Comparison of ENCODE assay signal across 15 mouse cellular contexts in the genomic region with DNA sequence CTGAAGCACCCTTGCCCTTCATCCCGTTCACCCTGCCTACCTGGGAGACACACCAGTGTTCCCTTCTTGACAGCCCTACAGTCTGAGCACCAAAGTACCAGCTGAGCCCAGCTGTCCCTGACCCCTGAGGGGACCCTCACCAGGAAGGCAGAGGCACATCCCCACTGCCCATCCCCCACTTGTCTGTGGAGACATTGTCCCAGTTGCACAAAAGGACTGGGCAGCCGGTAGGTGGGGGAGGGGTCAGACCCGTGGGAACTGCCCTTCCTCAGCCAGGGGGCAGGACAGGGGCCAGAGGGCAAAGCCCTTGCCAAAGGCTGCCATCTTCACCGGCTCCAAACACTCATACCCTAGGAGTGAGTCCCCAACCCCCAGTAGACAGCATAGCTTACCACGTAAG. TPM values are rescaled to one million over a fixed set of nuclear protein-coding genes. Genes with fewer than 3 reads are reported as not detected.
DNase-seq lines count a peak whose midpoint lies in the region; ATAC-seq lines count a peak whose summit lies in the region.
"Had no signal": no experiment of that assay in that cellular context is flagged by ENCODE, and none has a peak within 500 bp of the region (broad histone marks: within the 10 kb centered on the region; RNA-seq: fewer than 3 reads in every experiment).

No protein-coding gene starts in this region.

- no peaks in the 10 kb centered on the region for H3K9me3 ChIP-seq in kidney, embryonic 14.5 days (ENCODE audit: control insufficient read depth, low read length)
- no peaks in the 10 kb centered on the region for H3K9me3 ChIP-seq in embryonic facial prominence, embryonic 10.5 days
- no peaks in the 10 kb centered on the region for H3K9me3 ChIP-seq in neural tube, embryonic 11.5 days (ENCODE audit: control insufficient read depth, low read length)
- H3K9me3 ChIP-seq: intestine, embryonic 15.5 days; neural tube, embryonic 12.5 days had no signal

- no peak overlapping the region for H3K4me3 ChIP-seq in kidney, embryonic 14.5 days (ENCODE audit: low read length)
- no peak overlapping the region for H3K4me3 ChIP-seq in brown adipose tissue, adult 24 weeks (ENCODE audit: insufficient read depth, low read depth, low read length)
- H3K4me3 ChIP-seq in embryonic facial prominence, embryonic 10.5 days = peak overlapping the region; percentile 28
- no peak overlapping the region for H3K4me3 ChIP-seq in neural tube, embryonic 11.5 days (ENCODE audit: low read depth, low read length)
- H3K4me3 ChIP-seq: intestine, embryonic 15.5 days; neural tube, embryonic 12.5 days had no signal

- H3K4me1 ChIP-seq in kidney, embryonic 14.5 days (ENCODE audit: control insufficient read depth, insufficient read depth, low read length) = peaks cover 28% of the 10 kb centered on the region
- H3K4me1 ChIP-seq in brown adipose tissue, adult 24 weeks (ENCODE audit: control insufficient read depth, insufficient read depth, insufficient read length, low read length) = peaks cover 38% of the 10 kb centered on the region
- peaks cover 65% of the 10 kb centered on the region for H3K4me1 ChIP-seq in embryonic facial prominence, embryonic 10.5 days
- peaks cover 34% of the 10 kb centered on the region for H3K4me1 ChIP-seq in neural tube, embryonic 11.5 days (ENCODE audit: control insufficient read depth, insufficient read depth, low read length)

- no peak for DNase-seq in kidney, adult 9 months
- peak; percentile 55 for DNase-seq in embryonic facial prominence, embryonic 10.5 days (ENCODE audit: low spot score)
- DNase-seq in neural tube, embryonic 11.5 days (ENCODE audit: low spot score) = peak; percentile 61
- no peak for DNase-seq in lung, postnatal 10 days
- DNase-seq in adrenal gland, adult 8-10 months = no peak
- DNase-seq: cerebellum, adult 9-11 months had no signal

- H3K27ac ChIP-seq in kidney, embryonic 14.5 days (ENCODE audit: low read depth, low read length) = 0 out of 2 replicates have a peak overlapping the region, but pooled peaks have one; percentile 30
- H3K27ac ChIP-seq in brown adipose tissue, adult 24 weeks (replicated peaks; ENCODE audit: low read depth, low read length) = peak overlapping the region; percentile 11; the same call in 1 of the 2 replicates
- H3K27ac ChIP-seq in embryonic facial prominence, embryonic 10.5 days (replicated peaks) = peak overlapping the region; percentile 90
- peak overlapping the region; percentile 50; the same call in 1 of the 2 replicates for H3K27ac ChIP-seq in neural tube, embryonic 11.5 days (ENCODE audit: low read depth, low read length)
- H3K27ac ChIP-seq: intestine, embryonic 15.5 days; macrophage had no signal

- no peaks in the 10 kb centered on the region for H3K27me3 ChIP-seq in kidney, embryonic 14.5 days (ENCODE audit: control insufficient read depth, insufficient read depth, low read length)
- H3K27me3 ChIP-seq in embryonic facial prominence, embryonic 10.5 days (replicated peaks; ENCODE audit: low read depth, poor library complexity, severe bottlenecking) = no peaks in the 10 kb centered on the region
- H3K27me3 ChIP-seq in neural tube, embryonic 11.5 days (ENCODE audit: control insufficient read depth, insufficient read depth, low read length) = no peaks in the 10 kb centered on the region
- H3K27me3 ChIP-seq: intestine, embryonic 15.5 days; neural tube, embryonic 12.5 days had no signal

- H3K36me3 ChIP-seq in kidney, embryonic 14.5 days (ENCODE audit: control insufficient read depth, insufficient read depth, low read length) = no peaks in the 10 kb centered on the region
- no peaks in the 10 kb centered on the region for H3K36me3 ChIP-seq in embryonic facial prominence, embryonic 10.5 days (replicated peaks)
- no peaks in the 10 kb centered on the region for H3K36me3 ChIP-seq in neural tube, embryonic 11.5 days (ENCODE audit: control insufficient read depth, insufficient read depth, low read length)
- H3K36me3 ChIP-seq: intestine, embryonic 15.5 days; neural tube, embryonic 12.5 days had no signal

- no peak overlapping the region for H3K9ac ChIP-seq in kidney, embryonic 14.5 days (ENCODE audit: low read depth, low read length)
- H3K9ac ChIP-seq in neural tube, embryonic 11.5 days (ENCODE audit: low read length) = no peak overlapping the region
- H3K9ac ChIP-seq: intestine, embryonic 15.5 days; neural tube, embryonic 12.5 days had no signal

- no peak for ATAC-seq in kidney, embryonic 14.5 days (ENCODE audit: low FRiP score, low TSS enrichment)
- ATAC-seq in neural tube, embryonic 11.5 days (ENCODE audit: insufficient read depth, low FRiP score, low TSS enrichment) = no peak
- ATAC-seq: intestine, embryonic 15.5 days had no signal

- 12% methylated on average over 5 of the region's 5 CpGs for WGBS in kidney, embryonic 14.5 days
- 8% methylated on average over 5 of the region's 5 CpGs for WGBS in embryonic facial prominence, embryonic 10.5 days
- WGBS in neural tube, embryonic 11.5 days = 13% methylated on average over 5 of the region's 5 CpGs

- H3K4me2 ChIP-seq in kidney, embryonic 14.5 days (replicated peaks; ENCODE audit: low read depth, low read length) = no peak overlapping the region
- H3K4me2 ChIP-seq in neural tube, embryonic 11.5 days (ENCODE audit: low read depth) = peak overlapping the region; percentile 8; the same call in 1 of the 2 replicates
- H3K4me2 ChIP-seq: intestine, embryonic 15.5 days had no signal

RNA-seq across cellular contexts. Expression of gene Nrarp, which starts 10.8 kb away (rescaled TPM):
- 8.7 and 21.0 TPM in 2 replicates for polyA plus RNA-seq in kidney, embryonic 14.5 days (2014; fragmentation: Nextera tagmentation; extraction: Ambion mirVana)
- polyA plus RNA-seq in brown adipose tissue, adult 24 weeks (2012; ENCODE audit: insufficient read depth, insufficient read length, missing spikeins) = 6.4 and 7.1 TPM in 2 replicates
- polyA plus RNA-seq in embryonic facial prominence, embryonic 10.5 days (2016; fragmentation: Nextera tagmentation; extraction: Ambion mirVana) = 19.8 and 26.6 TPM in 2 replicates
- 53.7 and 57.8 TPM in 2 replicates for polyA plus RNA-seq in neural tube, embryonic 11.5 days (2014; fragmentation: Nextera tagmentation; extraction: Ambion mirVana)
- 1 to 10 TPM; 2.4 to 3.5 (median 2.7) TPM for total RNA-seq in adrenal gland, adult 8-10 months (2022)
- polyA plus RNA-seq: macrophage had no signal

RNA-seq across cellular contexts. Expression of gene Tor4a, which starts 26.9 kb away (rescaled TPM):
- polyA plus RNA-seq in kidney, embryonic 14.5 days (2014; fragmentation: Nextera tagmentation; extraction: Ambion mirVana) = 6.8 and 11.3 TPM in 2 replicates
- polyA plus RNA-seq in brown adipose tissue, adult 24 weeks (2012; ENCODE audit: insufficient read depth, insufficient read length, missing spikeins) = 1.8 and 6.0 TPM in 2 replicates
- polyA plus RNA-seq in embryonic facial prominence, embryonic 10.5 days (2016; fragmentation: Nextera tagmentation; extraction: Ambion mirVana) = 2.2 and 2.4 TPM in 2 replicates
- 1.6 and 1.9 TPM in 2 replicates for polyA plus RNA-seq in neural tube, embryonic 11.5 days (2014; fragmentation: Nextera tagmentation; extraction: Ambion mirVana)
- total RNA-seq in adrenal gland, adult 8-10 months (2022) = 10 to 100 TPM; 27.4 to 35.0 (median 31.7) TPM

RNA-seq across cellular contexts. Expression of gene Nelfb, which starts 41.5 kb away (rescaled TPM):
- 72.7 and 101 TPM in 2 replicates for polyA plus RNA-seq in kidney, embryonic 14.5 days (2014; fragmentation: Nextera tagmentation; extraction: Ambion mirVana)
- polyA plus RNA-seq in brown adipose tissue, adult 24 weeks (2012; ENCODE audit: insufficient read depth, insufficient read length, missing spikeins) = 15.4 and 19.0 TPM in 2 replicates
- 124 and 125 TPM in 2 replicates for polyA plus RNA-seq in embryonic facial prominence, embryonic 10.5 days (2016; fragmentation: Nextera tagmentation; extraction: Ambion mirVana)
- polyA plus RNA-seq in neural tube, embryonic 11.5 days (2014; fragmentation: Nextera tagmentation; extraction: Ambion mirVana) = 94.8 and 99.8 TPM in 2 replicates
- 10 to 100 TPM; 59.6 to 74.9 (median 68.6) TPM for total RNA-seq in adrenal gland, adult 8-10 months (2022)

RNA-seq across cellular contexts. Expression of gene Stpg3, which starts 44.7 kb away (rescaled TPM):
- polyA plus RNA-seq in kidney, embryonic 14.5 days (2014; fragmentation: Nextera tagmentation; extraction: Ambion mirVana) = 0.49 and 0.54 TPM in 2 replicates
- not detected in 2 replicates for polyA plus RNA-seq in brown adipose tissue, adult 24 weeks (2012; ENCODE audit: insufficient read depth, insufficient read length, missing spikeins)
- polyA plus RNA-seq in embryonic facial prominence, embryonic 10.5 days (2016; fragmentation: Nextera tagmentation; extraction: Ambion mirVana) = not detected in 2 replicates
- polyA plus RNA-seq in neural tube, embryonic 11.5 days (2014; fragmentation: Nextera tagmentation; extraction: Ambion mirVana) = not detected in 2 replicates
- not detected for total RNA-seq in adrenal gland, adult 8-10 months (2022)
- total RNA-seq: liver, adult 2 months had no signal
- polyA plus RNA-seq: heart, embryonic 16.5 days; intestine, embryonic 15.5 days; liver, adult 2 months; macrophage; neural tube, embryonic 12.5 days; urinary bladder, adult 2 months had no signal

RNA-seq across cellular contexts. Expression of gene Fam166a, which starts 48.8 kb away (rescaled TPM):
- polyA plus RNA-seq in kidney, embryonic 14.5 days (2014; fragmentation: Nextera tagmentation; extraction: Ambion mirVana) = 0.55 TPM in 1 of 2 replicates, not detected in the other
- polyA plus RNA-seq in brown adipose tissue, adult 24 weeks (2012; ENCODE audit: insufficient read depth, insufficient read length, missing spikeins) = not detected in 2 replicates
- polyA plus RNA-seq in embryonic facial prominence, embryonic 10.5 days (2016; fragmentation: Nextera tagmentation; extraction: Ambion mirVana) = 0.74 and 1.4 TPM in 2 replicates
- not detected in 2 replicates for polyA plus RNA-seq in neural tube, embryonic 11.5 days (2014; fragmentation: Nextera tagmentation; extraction: Ambion mirVana)
- total RNA-seq in adrenal gland, adult 8-10 months (2022) = under 1 TPM in 1 of 4 experiments, not detected in 3; 0.27 TPM
- total RNA-seq: liver, adult 2 months had no signal
- polyA plus RNA-seq: heart, embryonic 16.5 days; intestine, embryonic 15.5 days; macrophage; neural tube, embryonic 12.5 days; stomach, embryonic 16.5 days had no signal

Comparison
In these comparisons a context has a peak if more than half of its experiments do, and no peak if none do; other contexts are left out.
1. H3K27ac ChIP-seq: peak in every context shown above with its lines; median percentile 90 in embryonic facial prominence, embryonic 10.5 days; 50 in neural tube, embryonic 11.5 days; 30 in kidney, embryonic 14.5 days; 11 in brown adipose tissue, adult 24 weeks.
2. DNase-seq: peak in embryonic facial prominence, embryonic 10.5 days (single experiment) and neural tube, embryonic 11.5 days (single experiment); none in kidney, adult 9 months (single experiment), lung, postnatal 10 days (single experiment) and adrenal gland, adult 8-10 months (single experiment).